Mouse (Mus musculus): Measurements from ENCODE around the gene Cpz. TPM values are rescaled to one million over a fixed set of nuclear protein-coding genes. Genes with fewer than 3 reads are reported as not detected.

The Cpz gene
- 9.7 and 15.1 TPM in 2 replicates for total RNA-seq (2014; fragmentation: Nextera tagmentation)
- total RNA-seq (2017), result 19.8 and 22.4 TPM in 2 replicates
- 6.0 and 6.8 TPM in 2 replicates for polyA plus RNA-seq (2012)

GRCm38 (mm10) chr5:35525469-35526123 lies at the start of gene Cpz:
TSS of gene Cpz (minus strand) at chr5:35525698.
- Histone ChIP-seq H3K4me3 (ENCODE audit: low read depth, low read length) (no peak within 1 kb of the TSS), H3K36me3 (replicated peaks) (peaks cover 14% of the 10 kb centered on the region), H3K27me3 (ENCODE audit: insufficient read depth, low read length) (peaks cover 51% of the 10 kb centered on the region), H3K4me1 (ENCODE audit: insufficient read depth, low read depth, low read length) (peaks cover 10% of the 10 kb centered on the region), H3K9me3 (replicated peaks) (no peaks in the 10 kb centered on the region)
- DNase-seq (ENCODE audit: low spot score) (no peak), ATAC-seq (ENCODE audit: extremely low read depth, insufficient number of reproducible peaks, low FRiP score, poor library complexity, severe bottlenecking) (no peak; the same call in 1 of the 2 replicates)
- TF ChIP-seq GATA2 (IDR thresholded peaks at IDR 0.05; ENCODE audit: borderline replicate concordance, low read depth, low read length) (no peak), TAL1 (conservative IDR thresholded peaks at IDR 0.05; ENCODE audit: low read depth, low read length) (no peak), GATA1 (IDR thresholded peaks at IDR 0.05; ENCODE audit: borderline replicate concordance, low read length) (no peak), POLR2AphosphoS5 (IDR thresholded peaks at IDR 0.05; ENCODE audit: insufficient replicate concordance, low read depth, low read length) (no peak), CTCF (IDR thresholded peaks at IDR 0.05; ENCODE audit: low read depth, low read length) (no peak)

DNA sequence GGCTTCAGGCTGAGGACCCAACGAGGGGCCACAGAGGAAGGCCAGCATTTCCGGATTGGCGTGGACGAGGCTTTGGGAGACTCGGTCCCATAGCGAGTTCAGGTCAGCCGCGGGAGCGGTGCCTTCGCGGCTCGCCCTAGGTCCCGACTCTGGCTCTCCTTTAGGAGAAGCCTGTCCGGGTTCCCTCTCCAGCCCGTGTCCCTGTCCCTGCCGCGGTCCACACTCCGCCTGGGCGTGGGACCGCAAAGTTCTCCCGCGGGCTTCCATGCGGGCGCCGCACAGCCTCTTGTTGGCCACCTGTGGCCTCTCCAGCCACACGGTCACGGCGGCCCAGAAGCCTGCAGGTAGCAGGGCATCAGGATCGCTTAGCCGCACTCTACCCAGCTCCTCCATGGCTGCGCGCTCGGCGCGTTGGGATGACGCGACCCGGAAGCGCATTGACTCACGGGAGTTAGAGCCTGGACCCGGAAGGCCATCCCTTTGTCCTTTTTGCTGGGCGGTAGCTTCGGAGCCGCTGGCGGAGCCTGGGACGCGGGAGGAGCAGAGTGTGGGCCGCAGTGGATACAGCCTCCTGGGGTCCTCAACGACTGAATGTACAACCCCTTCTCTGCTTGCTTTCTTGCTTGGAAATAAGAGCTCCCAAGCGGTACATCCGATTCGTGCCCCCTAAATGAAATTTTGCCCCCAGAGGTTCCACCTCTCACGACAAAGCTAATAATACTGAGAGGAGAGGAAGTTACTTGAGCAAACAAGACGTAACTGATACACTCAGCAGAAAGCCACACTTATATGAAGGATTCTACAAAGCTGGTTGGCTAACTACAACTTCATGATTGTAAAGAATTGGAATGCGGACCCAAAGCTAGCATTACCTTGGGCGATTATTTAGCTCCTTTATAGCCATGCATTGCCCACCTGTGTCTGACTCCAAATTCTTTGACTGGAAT lies 49.4 kb upstream of the Cpz start, which contains the start of gene Trmt44:
Gene Trmt44 (minus strand): TSS at position 418 of the 947 bp plus-strand sequence.
- peaks cover 33% of the 10 kb centered on the region for H3K4me1 ChIP-seq (ENCODE audit: insufficient read depth, low read depth, low read length)
- ATAC-seq (ENCODE audit: extremely low read depth, insufficient number of reproducible peaks, low FRiP score, poor library complexity, severe bottlenecking), result peak; percentile 89
- TF ChIP-seq GATA2 (IDR thresholded peaks at IDR 0.05; ENCODE audit: borderline replicate concordance, low read depth, low read length) (no peak), GATA1 (IDR thresholded peaks at IDR 0.05; ENCODE audit: borderline replicate concordance, low read length) (no peak), CTCF (IDR thresholded peaks at IDR 0.05; ENCODE audit: low read depth, low read length) (no peak)
- peaks cover 43% of the 10 kb centered on the region for H3K36me3 ChIP-seq (replicated peaks)
- DNase-seq (ENCODE audit: low spot score), result peak; percentile 96
- H3K4me3 ChIP-seq (ENCODE audit: low read depth, low read length), result peak within 1 kb of the TSS; percentile 97
- no peaks in the 10 kb centered on the region for H3K27me3 ChIP-seq (ENCODE audit: insufficient read depth, low read length)
- no peaks in the 10 kb centered on the region for H3K9me3 ChIP-seq (replicated peaks)

- H3K36me3 ChIP-seq (replicated peaks), result peaks cover 75% of the 10 kb centered on the region
- no peak overlapping the region for H3K4me3 ChIP-seq (ENCODE audit: low read depth, low read length)
- no peak for ATAC-seq (ENCODE audit: extremely low read depth, insufficient number of reproducible peaks, low FRiP score, poor library complexity, severe bottlenecking)
These were observed 46.0 kb upstream of the Cpz start for GRCm38 (mm10) chr5:35571546-35571945.

GRCm38 (mm10) chr5:35566632-35567031 lies 41.1 kb upstream of the Cpz start:
- peaks cover 32% of the 10 kb centered on the region for H3K4me1 ChIP-seq (ENCODE audit: insufficient read depth, low read depth, low read length)
- no peak for TF ChIP-seq GATA2 (IDR thresholded peaks at IDR 0.05; ENCODE audit: borderline replicate concordance, low read depth, low read length)
- TF ChIP-seq TAL1 (conservative IDR thresholded peaks at IDR 0.05; ENCODE audit: low read depth, low read length), result no peak
- no peak for TF ChIP-seq POLR2AphosphoS5 (IDR thresholded peaks at IDR 0.05; ENCODE audit: insufficient replicate concordance, low read depth, low read length)
- TF ChIP-seq CTCF (IDR thresholded peaks at IDR 0.05; ENCODE audit: low read depth, low read length), result no peak
- no peak for TF ChIP-seq GATA1 (IDR thresholded peaks at IDR 0.05; ENCODE audit: borderline replicate concordance, low read length)
- no peak overlapping the region for H3K4me3 ChIP-seq (ENCODE audit: low read depth, low read length)
- no peaks in the 10 kb centered on the region for H3K9me3 ChIP-seq (replicated peaks)
- no peaks in the 10 kb centered on the region for H3K27me3 ChIP-seq (ENCODE audit: insufficient read depth, low read length)
- H3K36me3 ChIP-seq (replicated peaks), result peaks cover 99% of the 10 kb centered on the region
- ATAC-seq (ENCODE audit: extremely low read depth, insufficient number of reproducible peaks, low FRiP score, poor library complexity, severe bottlenecking), result no peak
- no peak for DNase-seq (ENCODE audit: low spot score)

More at GRCm38 (mm10) chr5:35571546-35571945, 46.0 kb upstream of the Cpz start:
- no peak for DNase-seq (ENCODE audit: low spot score)
- no peaks in the 10 kb centered on the region for H3K27me3 ChIP-seq (ENCODE audit: insufficient read depth, low read length)
- H3K9me3 ChIP-seq (replicated peaks), result no peaks in the 10 kb centered on the region
- H3K4me1 ChIP-seq (ENCODE audit: insufficient read depth, low read depth, low read length), result peaks cover 25% of the 10 kb centered on the region
- TF ChIP-seq GATA1 (IDR thresholded peaks at IDR 0.05; ENCODE audit: borderline replicate concordance, low read length) (no peak), TAL1 (conservative IDR thresholded peaks at IDR 0.05; ENCODE audit: low read depth, low read length) (no peak), POLR2AphosphoS5 (IDR thresholded peaks at IDR 0.05; ENCODE audit: insufficient replicate concordance, low read depth, low read length) (no peak), CTCF (IDR thresholded peaks at IDR 0.05; ENCODE audit: low read depth, low read length) (no peak), GATA2 (IDR thresholded peaks at IDR 0.05; ENCODE audit: borderline replicate concordance, low read depth, low read length) (no peak)

DNA sequence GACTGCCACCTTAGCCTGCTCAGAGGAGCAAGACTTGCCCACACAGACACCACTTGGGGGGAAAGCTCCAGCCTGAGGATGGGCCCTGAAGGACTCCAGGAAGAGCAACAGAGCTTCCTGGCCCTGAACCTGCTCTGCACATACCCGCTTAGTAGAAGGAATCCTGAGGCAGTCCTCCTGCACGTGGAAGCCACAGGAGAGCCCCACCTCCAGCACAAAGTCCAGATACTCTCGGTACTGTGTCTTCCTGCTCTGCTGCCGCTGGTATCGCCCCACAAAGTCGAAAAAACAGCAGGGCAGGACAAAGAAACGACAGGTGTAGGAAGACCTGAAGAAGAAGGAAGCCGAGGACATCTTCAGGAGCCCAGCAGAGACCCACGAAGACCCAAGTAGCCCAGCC lies 39.7 kb upstream of the Cpz start:
- ATAC-seq (ENCODE audit: extremely low read depth, insufficient number of reproducible peaks, low FRiP score, poor library complexity, severe bottlenecking), result no peak
- TF ChIP-seq CTCF (IDR thresholded peaks at IDR 0.05; ENCODE audit: low read depth, low read length) (no peak), GATA1 (IDR thresholded peaks at IDR 0.05; ENCODE audit: borderline replicate concordance, low read length) (no peak), TAL1 (conservative IDR thresholded peaks at IDR 0.05; ENCODE audit: low read depth, low read length) (no peak), GATA2 (IDR thresholded peaks at IDR 0.05; ENCODE audit: borderline replicate concordance, low read depth, low read length) (no peak), POLR2AphosphoS5 (IDR thresholded peaks at IDR 0.05; ENCODE audit: insufficient replicate concordance, low read depth, low read length) (no peak)

GRCm38 (mm10) chr5:35563449-35563848 lies 38.0 kb upstream of the Cpz start:
- ATAC-seq (ENCODE audit: extremely low read depth, insufficient number of reproducible peaks, low FRiP score, poor library complexity, severe bottlenecking), result no peak
- no peaks in the 10 kb centered on the region for H3K27me3 ChIP-seq (ENCODE audit: insufficient read depth, low read length)

More for the DNA sequence above, 39.7 kb upstream of the Cpz start:
- DNase-seq (ENCODE audit: low spot score), result no peak
- no peaks in the 10 kb centered on the region for H3K9me3 ChIP-seq (replicated peaks)
- peaks cover 98% of the 10 kb centered on the region for H3K36me3 ChIP-seq (replicated peaks)
- no peak overlapping the region for H3K4me3 ChIP-seq (ENCODE audit: low read depth, low read length)
- no peaks in the 10 kb centered on the region for H3K27me3 ChIP-seq (ENCODE audit: insufficient read depth, low read length)
- peaks cover 40% of the 10 kb centered on the region for H3K4me1 ChIP-seq (ENCODE audit: insufficient read depth, low read depth, low read length)

More at GRCm38 (mm10) chr5:35563449-35563848, 38.0 kb upstream of the Cpz start:
- Histone ChIP-seq H3K36me3 (replicated peaks) (peaks cover 96% of the 10 kb centered on the region), H3K4me1 (ENCODE audit: insufficient read depth, low read depth, low read length) (peaks cover 58% of the 10 kb centered on the region), H3K9me3 (replicated peaks) (no peaks in the 10 kb centered on the region), H3K4me3 (ENCODE audit: low read depth, low read length) (no peak overlapping the region)
- DNase-seq (ENCODE audit: low spot score), result peak; percentile 67
- no peak for TF ChIP-seq POLR2AphosphoS5 (IDR thresholded peaks at IDR 0.05; ENCODE audit: insufficient replicate concordance, low read depth, low read length)
- TF ChIP-seq TAL1 (conservative IDR thresholded peaks at IDR 0.05; ENCODE audit: low read depth, low read length), result no peak
- TF ChIP-seq GATA2 (IDR thresholded peaks at IDR 0.05; ENCODE audit: borderline replicate concordance, low read depth, low read length), result no peak
- no peak for TF ChIP-seq GATA1 (IDR thresholded peaks at IDR 0.05; ENCODE audit: borderline replicate concordance, low read length)
- TF ChIP-seq CTCF (IDR thresholded peaks at IDR 0.05; ENCODE audit: low read depth, low read length), result peak; percentile 99

Data from G1E (cell line).